Mouse (Mus musculus) mouse trophoblast stem cell (cell line): ENCODE results near the gene CT030661.1.
"Not testable (repeated sequence)": the region's sequence is repeated elsewhere in the genome, so short reads cannot be mapped to it uniquely, and the experiment has no call there.

ENCODE experiments used
- in situ Hi-C, 2 experiments: fragments of 300-500 bp; cut with MseI, MboI; formaldehyde crosslinking; loops; 2 replicates in 1 of 2; 3 replicates in 1 of 2; pipeline ENCODE4 v1.15.1; 2025

CT030661.1 gene

DNA sequence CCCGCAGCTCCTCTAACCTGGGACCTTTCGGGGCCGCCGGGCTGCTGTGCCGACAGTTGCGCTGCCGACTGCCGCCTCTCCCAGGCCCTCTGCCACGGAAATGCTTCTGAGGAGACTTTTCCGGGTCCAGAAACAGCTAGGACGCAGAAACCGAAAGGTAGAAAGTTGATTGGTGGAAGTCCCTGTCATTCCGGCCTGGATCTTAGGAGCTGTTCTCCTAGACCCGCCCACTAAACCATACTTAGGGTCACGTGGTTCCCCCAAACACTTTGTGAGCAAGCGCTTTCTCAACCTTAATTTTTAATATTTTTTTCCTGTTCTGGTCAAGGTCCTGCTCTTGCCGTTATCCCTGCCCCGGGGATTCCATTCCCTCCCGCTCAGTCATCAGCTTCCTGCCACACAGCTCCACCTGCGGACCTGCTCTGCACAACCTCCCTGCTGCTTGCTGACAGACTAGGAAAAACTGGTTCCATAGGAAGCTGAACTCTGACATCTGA is at the start of gene CT030661.1:
Gene CT030661.1 (minus strand): TSS at position 108 of the 497 bp plus-strand sequence.
- in situ Hi-C loops = not testable (repeated sequence)

DNA sequence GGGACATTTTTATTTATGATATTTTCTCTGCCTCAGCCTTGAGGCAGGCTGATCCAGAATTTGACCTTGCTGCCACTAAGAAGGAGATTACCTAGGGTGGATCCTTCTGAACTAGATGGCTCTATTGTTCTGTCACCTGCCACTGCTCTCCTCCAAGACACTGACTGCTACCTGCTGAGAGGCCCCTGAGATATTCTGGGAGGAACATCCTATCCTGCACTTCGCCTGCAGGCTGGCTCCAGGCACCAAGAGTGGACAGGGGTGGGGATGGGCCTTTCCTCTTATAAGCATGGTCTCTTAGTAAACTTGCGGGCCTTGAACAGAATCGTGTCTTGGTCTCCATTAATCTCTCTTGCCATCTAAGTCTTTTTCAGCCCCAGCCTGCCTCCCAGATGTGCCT is 49.3 kb upstream of the CT030661.1 start:
- in situ Hi-C loops = no loop called here

DNA sequence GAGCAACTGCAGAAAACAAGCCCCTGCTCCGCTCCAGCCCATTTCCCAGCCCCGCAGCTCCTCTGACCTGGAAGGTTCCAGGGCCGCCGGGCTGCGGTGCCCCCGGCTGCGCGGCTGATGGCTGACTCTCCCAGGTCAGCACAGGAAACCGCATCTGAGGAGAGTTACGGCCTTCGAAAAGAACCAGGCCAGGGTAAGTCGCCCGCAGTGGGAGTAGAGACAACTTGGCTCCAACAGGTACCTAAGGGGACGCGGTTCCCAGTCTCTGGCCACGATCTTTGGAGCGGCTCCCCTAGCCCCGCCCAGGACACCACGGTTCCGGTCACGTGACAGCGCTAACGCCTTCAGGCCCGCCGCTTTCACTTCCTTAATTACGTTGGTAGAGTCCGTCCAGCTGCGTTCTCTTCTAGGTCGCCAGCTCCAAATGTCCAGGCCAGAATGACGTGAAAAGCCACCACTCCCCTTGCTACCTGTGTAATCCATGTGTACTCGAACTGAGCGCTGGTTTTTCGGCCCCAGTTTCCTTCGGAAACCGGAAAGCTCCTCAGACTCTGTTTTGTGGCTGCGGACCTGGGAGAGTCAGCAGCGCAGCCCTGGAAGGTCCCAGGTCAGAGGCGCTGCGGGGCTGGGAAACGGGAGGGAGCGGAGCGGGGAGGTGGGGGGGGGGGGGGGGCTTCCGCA is 46.6 kb upstream of the CT030661.1 start, which contains the start of the genes Zfp944 and Zfp758:
Gene Zfp944 (minus strand): TSS at position 300 of the 681 bp plus-strand sequence.
Gene Zfp758 (plus strand): TSS at position 353 of the 681 bp plus-strand sequence.
- in situ Hi-C loops = not testable (repeated sequence)

DNA sequence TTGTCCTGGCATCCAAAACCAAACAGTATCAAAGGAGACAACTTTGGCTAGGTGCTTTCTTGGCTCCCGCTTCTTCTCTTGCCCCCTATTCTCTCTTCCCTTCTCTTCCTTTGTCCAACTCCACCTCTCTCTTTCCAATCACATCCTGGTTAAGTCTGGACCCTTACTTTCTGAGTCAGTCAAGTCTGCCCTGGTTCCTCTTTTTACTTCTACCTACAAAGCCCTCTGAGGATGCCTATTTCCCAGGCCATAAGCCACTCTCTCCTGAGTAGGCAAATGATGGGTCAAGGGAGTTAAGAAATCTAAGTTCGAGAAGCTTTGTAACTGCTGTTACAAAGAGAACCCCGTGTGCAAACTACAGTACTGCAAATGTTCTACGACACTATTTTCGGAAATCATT is 45.9 kb upstream of the CT030661.1 start:
- in situ Hi-C loops = no loop called here

DNA sequence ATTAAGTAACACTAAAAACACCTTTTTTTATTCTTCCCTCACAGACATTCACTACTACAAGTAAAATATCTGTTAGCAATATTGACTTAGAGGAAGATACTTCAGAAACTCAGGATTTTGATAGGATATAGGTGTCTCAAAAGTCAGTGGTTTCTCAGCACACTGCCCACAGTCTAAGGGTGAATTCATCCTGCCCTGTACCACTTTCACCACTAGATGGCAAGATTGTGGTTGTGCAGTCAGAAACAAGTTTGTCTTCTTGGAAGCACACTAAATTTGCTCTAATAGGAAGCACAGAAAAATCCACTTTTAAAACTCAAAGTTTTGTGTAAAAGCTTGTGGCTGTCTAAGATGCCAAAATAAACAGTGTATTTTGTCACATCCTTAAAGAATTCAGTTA is 38.2 kb upstream of the CT030661.1 start:
- in situ Hi-C loops = loop anchor here (10.0 kb wide), 1 partner anchor 62 kb away; no protein-coding TSS in a partner anchor

DNA sequence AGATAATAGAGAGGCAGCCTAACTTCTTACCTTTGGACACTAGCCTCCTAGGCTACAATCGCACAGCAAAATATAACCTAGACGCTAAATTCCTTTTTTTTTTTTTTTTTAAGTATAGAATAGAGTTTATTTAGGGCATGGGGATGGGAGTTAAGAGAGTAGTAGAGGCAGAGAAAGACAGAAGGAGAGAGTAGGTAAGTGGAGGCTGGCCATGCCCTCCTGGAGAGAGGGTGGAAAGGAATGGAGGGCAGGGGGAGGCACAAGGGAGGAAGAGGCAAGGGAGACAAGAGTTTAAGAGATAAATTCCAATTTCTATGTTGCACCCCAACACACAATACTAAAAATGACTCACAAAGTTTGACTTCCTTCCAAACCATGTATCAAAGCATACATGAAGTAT is 610 bp upstream of the CT030661.1 start:
- in situ Hi-C loops = not testable (repeated sequence)

DNA sequence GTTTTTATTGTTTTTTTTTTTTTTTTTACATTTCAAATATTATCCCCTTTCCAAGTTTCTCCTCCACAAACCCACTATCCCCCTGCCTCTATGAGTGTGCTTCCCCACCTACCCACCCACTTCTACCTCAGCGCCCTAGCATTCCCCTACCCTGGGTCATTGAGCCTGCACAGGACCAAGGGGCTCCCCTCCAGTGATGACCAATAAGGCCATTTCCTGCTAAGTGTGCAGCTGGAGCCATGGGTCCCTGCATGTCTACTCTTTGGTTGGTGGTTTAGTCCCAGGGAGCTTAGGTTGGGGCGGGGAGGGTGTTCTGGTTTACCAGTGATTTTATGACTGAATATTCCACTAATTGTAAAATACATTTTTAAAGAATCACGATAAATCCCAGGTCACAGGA is 418 bp downstream of the CT030661.1 start:
- in situ Hi-C loops = not testable (repeated sequence)
